Mouse (Mus musculus): ENCODE data around the gene Gpr1.
"Not testable (repeated sequence)": the region's sequence is repeated elsewhere in the genome, so short reads cannot be mapped to it uniquely, and the experiment has no call there.

Gpr1 gene

GRCm38 (mm10) chr1:63176604-63177421 lies 37.5 kb downstream of the Gpr1 start, which contains the start of the genes Eef1b2 and Ndufs1:
Gene Eef1b2 (plus strand): TSS chr1:63176825.
Gene Ndufs1 (minus strand): TSS chr1:63176833.
- peak; percentile 99 for DNase-seq

GRCm38 (mm10) chr1:63176259-63176603 lies 38.1 kb downstream of the Gpr1 start:
- DNase-seq = no peak

GRCm38 (mm10) chr1:63175853-63176252 lies 38.5 kb downstream of the Gpr1 start:
- no peak for DNase-seq

DNA sequence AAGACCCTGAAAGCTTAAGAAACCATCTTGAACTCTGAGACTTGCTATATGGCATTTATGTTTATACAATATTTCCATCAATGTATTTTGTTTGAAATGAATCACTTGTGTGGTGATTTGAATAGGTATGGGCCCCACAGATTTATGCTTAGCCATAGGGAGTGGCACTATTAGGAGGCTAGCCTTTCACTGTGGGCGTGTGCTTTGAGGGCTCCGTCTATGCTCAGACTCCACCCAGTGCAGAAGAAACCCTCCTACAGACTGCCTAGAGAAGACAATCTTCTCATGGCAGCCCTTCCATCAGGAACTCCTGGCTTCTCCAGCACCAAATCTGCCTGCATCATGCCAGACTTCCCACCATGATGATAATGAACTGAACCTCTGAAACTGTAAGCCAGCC lies 45.7 kb downstream of the Gpr1 start:
- DNase-seq = no peak

- DNase-seq = no peak
These were observed 74.1 kb downstream of the Gpr1 start for GRCm38 (mm10) chr1:63140231-63140630.

- not testable (repeated sequence) for DNase-seq
These were observed 75.8 kb downstream of the Gpr1 start for GRCm38 (mm10) chr1:63138586-63138985.

DNA sequence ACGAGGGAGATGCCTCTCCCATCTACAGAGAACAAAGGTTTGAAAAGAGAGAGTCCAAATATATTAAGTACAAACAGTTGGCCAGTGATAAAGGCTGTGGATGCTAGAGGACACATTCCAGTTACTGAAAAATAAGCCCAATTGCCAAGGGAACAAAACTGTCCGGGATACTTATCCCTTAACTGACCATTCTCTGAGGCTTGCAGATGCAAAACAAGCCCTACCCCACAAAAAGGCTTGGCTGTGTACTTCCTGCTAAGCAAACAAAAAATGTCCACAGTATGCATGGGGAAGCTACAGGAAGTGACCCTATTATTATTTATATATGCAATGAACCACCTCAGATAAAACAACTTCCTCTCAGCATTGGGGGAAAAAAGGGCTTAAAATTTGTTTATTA lies 76.4 kb downstream of the Gpr1 start:
- no peak for DNase-seq

GRCm38 (mm10) chr1:63134530-63134929 lies 79.8 kb downstream of the Gpr1 start:
- DNase-seq = no peak
